Mouse (Mus musculus) retina, embryonic 14.5 days (tissue): ENCODE data around the gene Pm20d1.

Experiments used
- DNase-seq: peaks from one replicate; pipeline ENCODE4 v3.0.0-alpha.2; 2015; ENCODE audit warnings: low spot score

Gene Pm20d1

GRCm38 (mm10) chr1:131828297-131829126, 31.3 kb downstream of the Pm20d1 start:
- no peak for DNase-seq

- DNase-seq: peak; percentile 9
These were observed 32.1 kb downstream of the Pm20d1 start for GRCm38 (mm10) chr1:131829279-131829678.

- DNase-seq: no peak
These were observed 33.4 kb downstream of the Pm20d1 start for GRCm38 (mm10) chr1:131830561-131830960.

- DNase-seq: no peak
These were observed 33.9 kb downstream of the Pm20d1 start for GRCm38 (mm10) chr1:131830971-131831641.

GRCm38 (mm10) chr1:131837035-131837434, 39.9 kb downstream of the Pm20d1 start:
- DNase-seq: no peak

- DNase-seq: no peak
These were observed 41.4 kb downstream of the Pm20d1 start for GRCm38 (mm10) chr1:131838542-131838941.

GRCm38 (mm10) chr1:131839279-131839678, 42.1 kb downstream of the Pm20d1 start:
- DNase-seq: no peak

GRCm38 (mm10) chr1:131842221-131842620, 45.0 kb downstream of the Pm20d1 start:
- no peak for DNase-seq

- DNase-seq: no peak
These were observed 46.6 kb downstream of the Pm20d1 start for GRCm38 (mm10) chr1:131843758-131844157.

GRCm38 (mm10) chr1:131844883-131845282, 47.7 kb downstream of the Pm20d1 start:
- DNase-seq: no peak

- DNase-seq: peak; percentile 46
These were observed 49.1 kb downstream of the Pm20d1 start for GRCm38 (mm10) chr1:131846255-131846654.

- no peak for DNase-seq
These were observed 64.6 kb downstream of the Pm20d1 start for GRCm38 (mm10) chr1:131861811-131862210.

- DNase-seq: no peak
These were observed 68.4 kb downstream of the Pm20d1 start for GRCm38 (mm10) chr1:131865596-131865995.

GRCm38 (mm10) chr1:131866304-131866999, 69.3 kb downstream of the Pm20d1 start:
- no peak for DNase-seq

- DNase-seq: peak; percentile 95
These were observed 70.1 kb downstream of the Pm20d1 start, which contains the start of gene Rab29 for GRCm38 (mm10) chr1:131867093-131867945. Gene Rab29 (plus strand): TSS chr1:131867224.

- DNase-seq: peak; percentile 9
These were observed 70.7 kb downstream of the Pm20d1 start for GRCm38 (mm10) chr1:131867946-131868290.

- DNase-seq: no peak
These were observed 72.4 kb downstream of the Pm20d1 start for GRCm38 (mm10) chr1:131869561-131869960.
